Mouse (Mus musculus) megakaryocyte, embryonic 14.5 days (primary cell): ENCODE results near the gene Foxa2.

ENCODE experiments used
- FLI1 ChIP-seq: IDR thresholded peaks from 2 replicates; pipeline ENCODE4 v1.6.1; 2012; ENCODE audit warnings: low read length, inconsistent platforms, mixed read lengths
- GATA1 ChIP-seq: IDR thresholded peaks from 3 replicates; pipeline ENCODE4 v1.6.1; 2012; ENCODE audit warnings: mixed read lengths, low read length, inconsistent platforms, borderline replicate concordance

GRCm38 (mm10) chr2:148021016-148021415, 25.8 kb downstream of the Foxa2 start:
- no peak for TF ChIP-seq GATA1
- no peak for TF ChIP-seq FLI1
